Mouse (Mus musculus) embryonic fibroblast, embryonic 13.5 days (primary cell): Measurements from ENCODE around the gene Vkorc1.

Experiments
- CTCF ChIP-seq: IDR thresholded peaks from 2 replicates; pipeline ENCODE4 v1.5.1; 2011; ENCODE audit warnings: mild to moderate bottlenecking, control low read depth, low read length, moderate library complexity, borderline replicate concordance; ENCODE audit not compliant: insufficient read depth
- POLR2A ChIP-seq: IDR thresholded peaks from 2 replicates; pipeline ENCODE4 v1.6.1; 2011; ENCODE audit warnings: low read depth, mild to moderate bottlenecking, control low read depth, low read length, moderate library complexity

DNA sequence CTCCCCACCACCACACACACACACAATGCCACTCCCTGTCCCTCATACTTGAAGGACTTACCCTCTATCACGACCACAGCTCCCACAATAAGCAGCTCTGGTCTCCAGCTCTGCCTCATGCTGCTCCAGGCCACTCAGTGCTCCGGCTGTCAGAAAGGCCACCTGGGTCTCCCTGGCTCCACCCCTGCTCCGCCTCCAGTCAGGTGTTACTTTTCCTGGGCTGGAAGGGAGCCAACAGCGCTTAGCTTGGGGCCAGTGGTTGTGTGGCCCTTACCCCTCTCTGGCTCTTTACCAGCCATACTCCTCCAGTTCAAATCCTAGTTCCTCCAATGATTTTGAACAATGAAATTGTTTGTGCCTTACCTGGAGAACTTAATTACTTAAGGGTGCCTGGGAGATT is 4.6 kb downstream of the Vkorc1 start, which contains the start of gene Prss53:
- TF ChIP-seq CTCF = no peak
- no peak for TF ChIP-seq POLR2A
